Mouse (Mus musculus): ENCODE data around the gene Pigk.

GRCm38 (mm10) chr3:152745611-152746010, 31.7 kb downstream of the Pigk start:
- TF ChIP-seq CTCF (IDR thresholded peaks at IDR 0.05; ENCODE audit: low read depth, low read length) = no peak
- no peak for TF ChIP-seq GATA1 (IDR thresholded peaks at IDR 0.05; ENCODE audit: borderline replicate concordance, low read length)
- no peak for TF ChIP-seq TAL1 (conservative IDR thresholded peaks at IDR 0.05; ENCODE audit: low read depth, low read length)

All from G1E (cell line).